Mouse (Mus musculus) brain, embryonic 14.5 days (tissue): Measurements from ENCODE around the gene Bicc1. TPM values are rescaled to one million over a fixed set of nuclear protein-coding genes. Genes with fewer than 3 reads are reported as not detected.

ENCODE experiments used
- DNase-seq: peaks from one replicate; pipeline ENCODE4 v3.0.0-alpha.2; 2011; ENCODE audit warnings: low read depth
- CTCF ChIP-seq: fragments of 200-500 bp; IDR thresholded peaks from 2 replicates; pipeline ENCODE4 v1.5.1; 2012; ENCODE audit warnings: inconsistent platforms, mild to moderate bottlenecking, moderate library complexity, borderline replicate concordance; ENCODE audit not compliant: insufficient read depth, insufficient read length; ENCODE audit errors: extremely low read depth
- POLR2A ChIP-seq: fragments of 200-500 bp; IDR thresholded peaks from 2 replicates; pipeline ENCODE4 v1.6.1; 2012; ENCODE audit warnings: mild to moderate bottlenecking, inconsistent platforms, borderline replicate concordance; ENCODE audit not compliant: poor library complexity, insufficient read depth, insufficient read length, severe bottlenecking; ENCODE audit errors: extremely low read depth
- polyA plus RNA-seq: library from polyadenylated mRNA; depleted of rRNA; stranded (reverse); fragments of >200 nt; gene quantifications from 2 replicates; pipeline ENCODE4 v1.2.3, GENCODE M21; 2012

Gene Bicc1
- polyA plus RNA-seq, 1 experiment = 6.9 TPM

DNA sequence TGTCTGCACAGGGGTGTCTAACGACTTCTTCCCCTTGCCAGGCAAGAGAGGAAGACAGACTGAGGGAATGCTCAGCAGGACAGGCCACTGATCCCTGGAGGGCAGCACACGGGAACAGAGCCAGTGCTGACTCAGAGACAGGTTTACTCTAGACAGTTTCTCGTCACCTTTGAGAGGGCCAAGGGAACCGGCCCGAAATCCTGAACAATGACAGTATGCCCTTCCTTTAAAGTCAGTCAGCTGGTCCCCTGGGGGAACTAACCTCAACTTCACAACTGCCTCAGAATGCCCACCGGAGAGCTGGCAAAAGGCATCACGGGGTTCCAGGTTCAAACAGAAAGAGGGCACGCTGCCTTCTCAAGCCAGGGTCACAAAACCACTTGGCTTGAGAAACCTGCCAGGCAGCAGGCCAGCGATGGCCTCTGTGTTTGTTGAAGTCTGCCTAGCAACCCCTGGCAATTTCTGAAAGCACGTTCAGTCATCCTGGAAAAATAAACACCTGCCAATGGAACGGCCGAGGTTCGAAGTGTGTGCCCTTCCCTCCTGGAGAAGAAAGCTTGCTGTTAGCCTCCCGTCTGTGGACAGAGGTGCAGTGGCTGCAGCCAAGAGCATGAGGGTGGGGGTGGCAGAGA, 100.8 kb downstream of the Bicc1 start:
- peak; percentile 36 for DNase-seq
- TF ChIP-seq CTCF (no peak), POLR2A (no peak)

DNA sequence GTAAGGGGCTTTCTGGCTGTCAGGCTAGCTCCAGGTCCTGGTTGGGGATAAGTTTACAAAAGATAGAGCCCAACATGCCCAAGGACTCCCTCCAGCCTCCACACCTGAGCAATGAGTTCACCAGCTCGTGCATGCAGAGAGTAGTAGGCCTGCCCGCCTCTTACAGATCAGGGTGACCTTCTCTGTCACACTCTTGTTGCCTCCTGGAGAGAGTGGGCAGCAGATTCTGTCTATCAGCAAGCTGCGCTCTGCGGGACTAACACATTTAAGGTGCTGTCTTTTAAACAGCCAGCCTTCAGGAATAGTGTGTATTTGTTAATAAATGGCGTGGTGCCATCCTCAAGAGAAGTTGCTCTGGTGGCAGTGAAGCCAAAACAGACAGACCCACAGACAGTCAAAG, 101.4 kb downstream of the Bicc1 start:
- no peak for DNase-seq
- TF ChIP-seq POLR2A = no peak
- TF ChIP-seq CTCF = no peak

DNA sequence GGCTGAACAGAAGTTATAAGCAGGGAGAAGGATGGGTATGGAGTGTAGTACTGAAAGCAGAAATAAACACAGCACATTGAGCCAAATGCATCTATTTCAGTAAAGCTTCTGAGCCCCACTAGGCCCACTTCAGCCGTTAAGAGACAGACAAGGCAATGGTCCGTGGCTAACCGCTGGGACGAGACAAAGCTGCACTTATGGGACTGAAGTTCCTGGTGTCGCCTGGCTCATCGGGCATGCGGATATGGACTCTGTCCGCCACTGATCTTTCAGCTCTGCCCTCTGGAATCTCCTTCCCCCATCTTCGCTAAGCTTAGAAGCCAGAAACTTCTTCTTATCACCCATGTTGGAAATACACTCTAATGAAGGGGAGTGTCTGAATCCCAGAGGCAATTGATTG, 106.8 kb downstream of the Bicc1 start:
- peak; percentile 32 for DNase-seq
- TF ChIP-seq CTCF = no peak
- no peak for TF ChIP-seq POLR2A

DNA sequence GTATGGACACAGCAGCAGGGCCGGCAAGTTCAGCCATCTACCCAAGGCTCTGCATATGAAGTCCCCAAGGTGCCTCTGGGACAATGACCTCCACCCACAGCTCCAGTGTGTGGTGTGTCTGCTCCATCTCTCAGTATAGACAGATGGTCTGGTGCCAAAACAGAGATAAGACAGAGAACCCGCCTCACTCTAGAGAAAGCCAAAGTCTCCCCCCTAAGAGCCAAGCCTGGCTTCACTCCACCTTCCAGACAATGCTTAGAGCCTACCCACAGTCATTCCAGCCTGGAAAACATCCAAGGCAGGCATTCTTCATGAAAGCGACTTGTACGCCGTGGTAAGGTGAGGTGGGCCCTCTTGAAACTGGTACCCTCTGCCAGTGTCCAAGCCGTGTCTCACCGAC, 107.3 kb downstream of the Bicc1 start:
- TF ChIP-seq POLR2A = no peak
- TF ChIP-seq CTCF = no peak
- peak; percentile 60 for DNase-seq

DNA sequence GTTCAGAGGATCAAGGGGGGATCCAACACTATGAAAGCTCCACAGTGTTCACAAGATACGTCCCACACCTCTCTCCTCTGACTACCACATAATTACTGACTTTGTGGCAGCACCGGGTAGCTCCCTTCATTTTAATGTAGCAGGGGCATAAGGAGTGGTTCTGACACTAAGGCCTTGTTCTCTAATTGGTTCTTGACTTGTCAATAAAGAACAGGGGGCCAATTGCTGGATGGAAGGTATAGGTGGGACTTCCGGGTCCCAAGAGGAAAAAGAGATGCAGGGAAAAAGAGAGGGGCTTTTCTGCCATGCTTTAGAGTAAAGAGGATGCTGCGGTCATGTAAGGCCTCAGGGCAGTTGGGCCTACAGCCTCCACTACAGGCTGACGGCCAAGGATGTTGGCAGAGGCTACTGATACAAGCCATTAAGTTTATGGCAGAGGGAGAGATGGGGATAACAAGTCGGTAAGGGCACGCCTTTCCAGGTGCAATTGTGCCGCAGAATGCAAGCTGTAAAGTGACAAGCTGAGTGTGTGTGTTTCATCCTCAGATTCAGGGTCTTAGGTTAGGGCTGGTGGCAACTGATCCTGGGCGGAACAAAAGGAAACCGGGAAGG, 108.7 kb downstream of the Bicc1 start:
- DNase-seq = no peak
- no peak for TF ChIP-seq POLR2A
- no peak for TF ChIP-seq CTCF

DNA sequence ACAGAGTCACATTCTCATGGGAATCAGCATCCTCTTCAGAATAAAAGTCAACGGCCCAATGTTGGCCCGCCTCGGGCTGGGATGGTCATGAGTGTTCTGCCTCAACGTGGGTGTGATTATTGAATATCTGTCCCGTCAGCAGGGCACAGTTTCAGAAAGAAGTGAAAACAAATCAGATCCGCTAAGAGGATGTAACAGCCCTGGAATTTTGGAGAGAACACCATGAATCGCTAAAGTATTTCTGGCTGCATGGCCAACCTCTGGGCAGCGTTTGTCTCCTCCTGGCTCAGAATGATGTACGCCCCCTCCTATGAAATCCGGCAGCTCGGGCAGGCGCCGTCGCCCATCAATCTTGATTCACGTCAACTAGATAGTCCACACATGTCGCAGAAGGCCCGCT, 110.2 kb downstream of the Bicc1 start:
- TF ChIP-seq CTCF (no peak), POLR2A (no peak)
- no peak for DNase-seq

DNA sequence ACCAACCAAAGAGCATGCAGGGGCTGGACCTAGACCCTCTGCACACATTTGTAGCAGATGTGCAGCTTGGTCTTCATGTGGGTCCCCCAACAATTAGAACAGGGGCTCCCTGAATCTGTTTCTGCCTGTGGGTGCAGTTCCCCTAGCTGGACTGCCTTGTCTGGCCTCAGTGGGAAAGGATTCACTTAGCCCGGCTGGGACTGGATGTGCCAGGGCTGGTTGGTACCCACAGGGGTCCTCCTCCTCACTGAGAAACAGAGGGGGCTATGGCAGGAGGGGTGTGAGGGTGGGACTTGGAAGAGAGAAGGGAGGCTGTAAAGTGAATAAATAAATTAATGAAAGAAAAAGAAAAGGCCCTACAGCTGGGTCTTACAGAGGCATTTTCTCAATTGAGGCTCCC, 115.1 kb downstream of the Bicc1 start:
- TF ChIP-seq POLR2A = no peak
- no peak for TF ChIP-seq CTCF
- DNase-seq = peak; percentile 50

DNA sequence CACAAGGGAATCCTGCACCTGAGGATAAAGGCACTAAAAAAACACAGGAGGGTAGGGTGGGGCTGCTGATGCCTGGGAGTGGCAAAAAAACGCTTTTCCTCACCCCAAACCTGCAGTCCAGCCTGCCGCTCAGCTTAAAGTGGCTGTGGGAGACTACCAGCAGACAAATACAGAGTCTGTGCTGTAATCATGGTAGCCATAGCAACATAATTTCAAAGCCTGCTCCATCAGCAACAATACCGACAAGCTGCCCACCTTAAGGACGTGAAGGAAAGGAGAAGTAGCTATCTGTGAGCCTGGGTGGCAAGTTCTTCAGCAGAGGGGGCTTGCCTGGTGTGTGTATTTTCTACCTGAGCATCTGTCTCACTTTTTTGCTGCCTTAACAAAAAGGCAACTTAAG, 117.6 kb downstream of the Bicc1 start:
- peak; percentile 72 for DNase-seq
- TF ChIP-seq CTCF (no peak), POLR2A (no peak)

DNA sequence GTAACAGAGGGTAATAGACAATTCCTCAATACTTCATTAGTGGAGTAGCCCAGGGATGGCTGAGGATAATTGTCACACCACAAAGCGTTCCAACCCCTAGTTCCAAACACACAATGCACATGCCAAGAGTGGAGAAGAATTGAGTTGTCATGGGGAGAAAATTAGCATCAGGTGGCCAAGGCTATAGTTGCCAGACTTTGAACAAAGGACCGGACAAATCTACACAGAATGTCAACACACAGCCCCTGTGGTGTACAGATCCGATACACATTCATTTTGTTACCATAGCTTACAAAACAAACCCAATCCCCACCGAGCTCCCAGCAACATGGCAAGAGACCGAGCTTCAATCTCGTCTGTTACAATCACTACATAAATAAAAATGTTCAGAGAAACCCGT, 123.0 kb downstream of the Bicc1 start:
- no peak for TF ChIP-seq CTCF
- TF ChIP-seq POLR2A = no peak
- peak; percentile 26 for DNase-seq

DNA sequence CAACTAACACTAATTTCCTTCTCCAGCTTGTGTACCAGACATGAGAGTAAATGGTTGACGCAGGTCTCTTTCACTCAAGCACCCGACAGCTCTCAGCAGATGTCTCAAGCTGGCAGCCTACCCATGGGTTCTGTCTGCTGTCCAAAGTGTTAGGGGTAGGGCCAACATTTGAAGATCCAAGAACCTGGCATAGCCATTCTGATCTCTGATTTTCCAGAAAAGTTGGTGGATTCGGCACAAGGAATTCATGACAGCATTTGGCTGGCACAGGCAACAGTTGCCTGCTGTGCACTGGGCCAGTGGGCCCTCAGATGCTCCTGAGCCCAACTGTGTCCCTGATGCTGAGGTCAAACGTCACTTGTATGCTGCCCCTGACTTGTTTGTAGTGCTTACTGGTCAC, 130.5 kb downstream of the Bicc1 start:
- no peak for TF ChIP-seq POLR2A
- no peak for TF ChIP-seq CTCF
- peak; percentile 23 for DNase-seq

DNA sequence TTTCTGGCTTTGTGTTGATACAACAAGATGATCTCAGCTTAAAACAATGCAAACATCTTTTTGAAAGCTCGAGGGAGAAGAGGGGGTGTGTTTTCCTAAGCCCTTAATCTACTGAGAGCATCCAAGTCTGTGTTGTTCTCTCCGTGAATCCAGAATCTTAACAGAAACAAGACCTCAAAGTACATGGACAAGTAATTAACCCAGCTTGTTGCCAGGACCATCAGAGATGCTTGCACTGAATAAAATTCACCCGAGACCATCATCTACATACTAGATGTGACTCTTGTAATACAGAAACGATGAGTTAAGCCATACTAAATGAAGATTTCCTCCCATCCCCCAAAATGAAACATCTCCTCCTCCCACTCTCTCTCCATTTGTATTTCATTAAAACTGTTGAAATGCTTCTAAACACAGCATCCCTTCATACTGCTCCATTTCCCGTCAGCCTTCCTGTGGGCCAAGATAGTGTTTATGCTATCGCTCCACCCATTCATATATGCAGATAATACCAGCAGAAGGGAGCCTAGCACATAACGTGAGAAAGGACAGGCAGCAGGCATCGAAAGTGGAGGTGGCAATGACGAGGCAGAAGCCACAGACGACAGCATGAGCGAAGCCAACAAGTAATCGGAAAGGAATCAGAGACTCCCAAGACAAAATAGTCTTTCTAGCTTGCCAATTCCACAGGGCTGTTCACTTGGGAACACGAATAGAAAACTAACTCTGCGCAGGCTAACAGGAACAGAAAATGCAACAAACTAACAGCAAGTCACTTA, 131.2 kb downstream of the Bicc1 start:
- TF ChIP-seq POLR2A (no peak), CTCF (no peak)
- DNase-seq = peak; percentile 50
